Mouse (Mus musculus) cerebral cortex, adult 2 months (tissue): ENCODE results near the gene Otoa.

Experiments used
- WGBS: fragments of 180-500 bp; shearing (Covaris S2); methylation state at CpG from one replicate; pipeline ENCODE4 v1.1.7; 2018; 5-methylcytosine and 5-hydroxymethylcytosine counted together

The Otoa gene

GRCm38 (mm10) chr7:121081816-121082215 lies 366 bp downstream of the Otoa start:
- WGBS, result 88% methylated on average over 2 of the region's 2 CpGs

GRCm38 (mm10) chr7:121082949-121083513 lies 1.6 kb downstream of the Otoa start:
- 70% methylated on average over 9 of the region's 9 CpGs for WGBS

DNA sequence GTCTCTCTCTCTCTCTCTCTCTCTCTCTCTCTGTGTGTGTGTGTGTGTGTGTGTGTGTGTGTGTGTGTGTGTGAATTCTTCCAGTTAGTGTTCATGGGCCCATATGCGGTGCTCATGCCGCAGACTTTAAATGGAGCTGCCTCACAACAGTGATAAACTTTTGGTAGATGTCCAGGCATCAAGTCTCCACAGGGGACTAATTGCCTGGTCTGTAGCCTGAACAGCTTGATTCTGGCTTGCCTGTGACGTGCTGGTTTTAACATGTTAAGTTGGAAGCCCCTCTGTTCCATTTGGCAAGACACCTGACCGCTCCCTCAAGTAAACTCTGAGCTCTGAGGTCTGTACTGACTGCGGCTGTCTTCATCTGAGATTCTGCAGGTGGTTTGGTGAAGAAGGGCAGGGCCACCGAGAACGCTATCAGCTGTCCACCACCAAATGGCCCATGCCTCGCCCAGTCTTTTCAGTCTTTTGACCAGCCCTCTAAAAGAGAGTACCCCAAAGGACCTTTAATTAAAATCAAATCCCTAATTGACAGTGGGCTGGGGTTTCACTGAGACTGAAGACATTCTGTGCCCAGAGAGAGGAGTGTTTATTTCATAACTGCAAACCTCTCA lies 3.5 kb downstream of the Otoa start:
- 74% methylated on average over 8 of the region's 8 CpGs for WGBS

DNA sequence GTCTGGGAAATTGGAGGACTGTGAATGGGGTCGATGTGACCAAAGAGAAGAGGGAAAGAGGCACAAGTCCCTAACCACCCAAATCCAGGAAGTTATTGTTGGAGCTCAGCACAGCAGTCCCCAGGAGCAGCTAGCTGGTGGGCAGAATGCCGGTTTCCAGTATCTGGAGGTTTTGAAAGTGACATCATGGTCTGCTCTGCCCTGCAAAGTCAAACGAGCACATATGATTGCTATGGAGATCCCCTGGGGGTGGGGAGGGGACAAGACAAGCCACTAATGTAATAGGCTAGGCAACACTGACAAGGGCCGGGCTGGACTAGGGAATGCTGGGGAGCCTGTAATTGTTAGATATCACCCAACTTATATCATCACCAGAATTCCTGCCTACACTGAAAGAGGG lies 4.0 kb downstream of the Otoa start:
- WGBS, result 21% methylated on average over 4 of the region's 4 CpGs

DNA sequence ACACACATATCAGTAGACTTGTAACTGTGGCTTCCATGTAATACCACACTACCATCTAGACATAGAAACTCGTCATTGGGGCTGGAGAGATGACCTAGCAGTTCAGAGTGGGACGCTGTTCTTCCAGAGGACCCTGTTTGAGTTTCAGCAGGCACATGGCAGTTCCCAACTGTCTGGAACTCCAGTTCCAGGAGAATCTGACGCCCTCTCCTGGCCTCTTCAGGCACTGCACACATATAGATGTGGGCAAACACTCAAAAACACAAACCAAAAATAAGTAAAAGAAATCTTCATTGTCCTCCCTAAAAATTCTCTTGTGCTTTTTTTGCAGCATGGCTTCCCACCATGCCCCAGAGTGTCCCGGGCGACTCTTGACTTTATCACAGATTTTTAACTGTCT lies 7.3 kb downstream of the Otoa start:
- 81% methylated on average over 5 of the region's 5 CpGs for WGBS

DNA sequence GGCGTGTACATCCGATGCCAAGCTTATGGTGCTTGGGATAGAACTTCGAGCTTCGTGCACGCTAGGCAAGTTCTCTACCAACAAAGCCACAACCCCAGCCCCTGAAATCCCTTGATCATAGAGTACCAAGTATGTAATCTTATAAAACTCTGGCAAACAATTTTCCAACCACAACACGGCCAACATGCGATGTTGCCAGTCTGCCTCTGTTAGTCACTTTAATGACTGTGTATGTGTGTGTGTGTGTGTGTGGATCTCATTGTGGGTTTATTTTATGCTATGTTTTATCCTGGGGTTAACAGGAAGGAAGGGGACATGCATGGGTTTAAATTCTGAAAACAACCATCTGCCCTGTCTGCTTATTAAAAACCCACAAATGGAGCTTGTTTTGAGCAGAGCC lies 9.3 kb downstream of the Otoa start:
- 88% methylated on average over 7 of the region's 7 CpGs for WGBS

DNA sequence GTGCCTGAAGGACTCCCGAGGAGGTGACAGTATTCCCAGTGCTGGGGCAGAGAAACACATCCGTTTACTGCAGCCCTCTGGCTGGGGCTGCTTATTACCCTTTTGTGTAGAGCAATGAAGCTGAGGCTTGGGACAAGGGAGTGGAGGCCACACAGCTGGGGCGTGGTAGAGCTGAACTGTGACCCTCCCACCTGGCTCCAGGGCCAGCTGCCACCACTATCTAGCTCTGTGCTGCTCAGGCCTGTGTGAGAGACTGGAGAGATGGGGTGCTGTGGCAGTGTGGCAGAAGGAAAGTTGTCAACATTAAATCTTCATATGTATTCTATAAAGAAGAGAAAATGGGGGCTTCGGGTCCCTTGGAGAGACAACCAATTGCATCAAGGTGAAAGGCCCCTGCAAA lies 11.6 kb downstream of the Otoa start:
- 83% methylated on average over 4 of the region's 4 CpGs for whole genome bisulfite sequencing

GRCm38 (mm10) chr7:121098614-121099389 lies 17.4 kb downstream of the Otoa start:
- WGBS, result 80% methylated on average over 10 of the region's 10 CpGs

DNA sequence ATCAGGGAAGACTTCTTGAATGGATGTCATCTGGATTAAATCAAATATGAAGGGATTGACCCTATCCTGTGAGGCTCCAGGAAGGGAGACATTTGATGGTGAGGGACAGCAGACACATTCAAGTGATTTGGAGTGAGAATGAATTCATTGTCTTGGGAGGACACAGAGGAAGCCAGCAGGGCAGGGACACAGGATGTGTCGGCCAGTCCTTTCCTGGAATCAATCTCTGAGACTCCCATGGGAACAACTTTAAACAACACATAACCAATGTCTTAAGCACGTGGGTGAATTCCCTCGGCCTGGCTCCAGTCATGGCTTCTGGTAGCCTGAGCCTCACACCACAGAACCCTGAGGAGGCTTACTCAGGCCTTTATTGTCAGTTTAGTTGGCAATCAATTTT lies 26.4 kb downstream of the Otoa start:
- 80% methylated on average over 3 of the region's 3 CpGs for WGBS

DNA sequence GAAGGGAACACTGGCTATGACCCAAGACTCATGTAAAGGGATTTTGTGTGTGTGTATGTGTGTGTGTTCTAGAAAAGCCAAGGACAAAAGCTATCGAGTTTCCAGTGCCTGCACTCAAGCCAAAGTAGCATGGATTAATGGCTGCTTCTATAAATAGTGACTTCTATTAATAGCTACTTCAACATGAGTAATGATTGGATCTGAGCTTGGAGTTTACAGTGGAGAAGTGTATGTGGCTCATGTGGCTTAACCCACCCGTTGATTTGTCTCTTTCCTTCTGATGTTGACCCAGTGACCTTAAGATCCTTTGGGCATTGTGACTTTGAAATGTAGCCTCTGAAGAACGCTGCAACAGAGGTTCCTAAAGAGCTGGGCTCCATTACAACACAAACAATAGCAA lies 29.9 kb downstream of the Otoa start:
- WGBS, result 53% methylated on average over 3 of the region's 3 CpGs

DNA sequence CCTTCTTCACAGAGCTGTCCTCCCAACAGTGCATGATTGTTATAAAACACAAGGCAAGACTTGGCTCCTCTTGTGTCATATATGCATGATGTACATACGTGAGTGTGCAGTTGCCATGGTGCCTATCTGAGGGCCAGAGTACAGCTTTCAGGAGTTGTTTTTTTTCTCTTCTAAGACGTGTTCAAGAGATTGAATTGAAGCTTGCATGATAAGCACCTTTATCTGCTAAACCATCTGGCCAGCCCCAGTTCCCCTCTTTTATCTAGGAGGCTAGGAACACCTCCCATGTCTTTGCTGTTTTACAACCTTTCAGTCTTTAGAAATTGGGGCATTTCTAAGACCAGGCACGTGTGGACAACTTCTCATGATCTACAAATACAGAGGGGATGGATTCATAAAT lies 30.3 kb downstream of the Otoa start:
- 65% methylated on average over 3 of the region's 3 CpGs for WGBS

DNA sequence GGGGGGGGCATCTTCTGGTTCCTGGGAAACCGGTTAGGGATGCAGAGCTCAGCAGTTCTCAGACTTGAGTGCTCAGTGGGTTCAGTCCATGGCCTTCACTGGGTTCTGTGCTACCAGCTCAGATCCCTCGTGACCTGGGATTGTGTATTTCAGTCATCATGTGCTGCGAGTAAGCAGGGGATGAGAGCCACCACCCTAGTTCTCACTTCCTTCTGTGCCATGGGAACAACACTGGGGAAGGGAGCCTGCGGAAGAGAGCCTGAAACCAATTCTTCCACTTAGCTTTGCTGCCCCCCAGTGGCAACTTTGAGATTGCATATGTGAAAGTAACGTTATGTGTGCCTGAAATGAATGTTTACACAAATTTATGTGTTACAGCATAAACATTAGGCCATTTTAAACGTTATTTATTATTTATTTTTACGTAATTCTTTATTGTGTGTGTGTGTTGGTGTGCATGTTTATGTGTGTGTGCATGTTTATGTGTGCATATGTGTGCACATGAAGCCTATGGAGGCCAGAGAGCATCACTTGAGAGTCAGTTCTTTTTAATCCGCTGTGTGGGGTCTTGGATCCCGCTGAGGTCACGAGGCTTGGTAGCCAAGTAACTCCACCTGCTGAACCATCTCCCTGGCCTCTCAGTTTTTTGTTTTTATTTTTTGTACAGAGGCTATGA lies 38.8 kb downstream of the Otoa start:
- WGBS, result 10% methylated on average over 10 of the region's 10 CpGs

DNA sequence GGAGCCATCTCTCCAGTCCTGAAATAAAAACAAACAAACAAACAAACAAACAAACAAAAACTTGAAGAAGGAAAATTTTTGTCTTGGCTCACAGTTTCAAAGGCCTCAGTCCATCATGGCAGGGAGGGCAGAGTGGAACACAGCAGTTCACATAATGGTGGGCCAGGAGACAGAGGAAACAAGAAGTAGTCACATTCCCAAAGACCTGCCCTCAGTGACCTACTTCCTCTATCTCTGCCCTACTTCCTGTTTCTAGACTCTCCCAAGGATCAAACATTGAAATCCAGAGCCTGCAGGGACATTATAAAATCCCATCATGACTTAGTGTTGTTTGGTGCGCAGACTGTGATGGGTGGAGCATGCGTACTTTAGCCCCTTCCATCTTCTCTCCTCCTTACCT lies 49.4 kb downstream of the Otoa start:
- WGBS, result 100% methylated on average over 2 of the region's 2 CpGs

GRCm38 (mm10) chr7:121141274-121141673 lies 59.8 kb downstream of the Otoa start:
- 51% methylated on average over 5 of the region's 5 CpGs for WGBS

- 90% methylated on average over 5 of the region's 5 CpGs for WGBS
These were observed 69.2 kb downstream of the Otoa start for GRCm38 (mm10) chr7:121150662-121151061.

GRCm38 (mm10) chr7:121152186-121152585 lies 70.7 kb downstream of the Otoa start:
- 95% methylated on average over 2 of the region's 2 CpGs for WGBS

- 56% methylated on average over 1 of the region's 1 CpGs for WGBS
These were observed 84.2 kb downstream of the Otoa start for GRCm38 (mm10) chr7:121165616-121166015.

DNA sequence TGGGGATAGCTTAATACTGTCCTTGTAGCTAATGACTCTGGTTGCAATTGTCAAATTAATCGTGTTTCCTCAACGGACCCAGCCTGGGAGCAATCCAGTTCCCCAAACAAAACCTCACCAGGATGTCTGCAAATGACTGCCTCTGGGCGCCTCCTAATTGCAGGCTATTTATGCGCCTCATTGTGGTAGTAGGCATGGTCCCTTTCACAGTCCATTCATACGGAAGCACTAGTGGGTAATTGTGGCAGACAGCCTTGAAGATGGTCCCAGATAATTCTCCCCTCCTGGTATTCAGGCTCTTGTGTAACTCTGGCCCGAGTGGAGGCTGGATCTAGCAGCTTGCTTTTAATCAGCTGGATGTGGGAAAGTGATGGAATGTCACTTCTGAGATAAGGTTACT lies 90.4 kb downstream of the Otoa start:
- 44% methylated on average over 6 of the region's 6 CpGs for WGBS

DNA sequence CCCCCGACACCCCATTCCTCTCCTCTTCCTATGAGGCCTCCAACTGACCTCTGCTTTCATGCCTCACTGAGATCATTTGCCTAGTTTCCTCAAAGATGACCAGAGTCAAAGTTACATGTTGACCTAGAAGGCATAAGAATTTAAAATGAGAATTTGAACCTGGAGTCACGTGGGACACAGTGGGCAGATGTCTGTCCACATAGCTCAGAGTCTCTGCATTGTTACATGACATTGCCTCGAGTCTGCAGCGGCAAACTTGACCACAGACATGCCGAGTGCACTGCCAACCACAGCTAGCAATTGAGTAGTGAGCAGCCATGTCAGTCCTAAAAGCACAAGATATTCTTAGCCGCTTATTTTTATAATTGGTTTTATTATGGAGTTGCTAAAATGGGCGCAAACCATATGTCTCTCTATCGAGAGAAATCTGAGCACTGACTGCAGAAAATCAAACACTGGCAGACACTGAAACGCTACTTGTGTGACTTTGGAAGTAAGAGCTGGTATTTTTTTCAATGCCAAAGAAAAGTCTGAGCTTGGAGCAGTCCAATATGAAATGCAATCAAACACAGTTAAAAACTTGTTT lies 105.8 kb downstream of the Otoa start:
- WGBS, result 52% methylated on average over 9 of the region's 9 CpGs

- WGBS, result 91% methylated on average over 7 of the region's 7 CpGs
These were observed 107.5 kb downstream of the Otoa start for GRCm38 (mm10) chr7:121188976-121189375.

GRCm38 (mm10) chr7:121198933-121199332 lies 117.5 kb downstream of the Otoa start:
- WGBS, result 28% methylated on average over 8 of the region's 8 CpGs

DNA sequence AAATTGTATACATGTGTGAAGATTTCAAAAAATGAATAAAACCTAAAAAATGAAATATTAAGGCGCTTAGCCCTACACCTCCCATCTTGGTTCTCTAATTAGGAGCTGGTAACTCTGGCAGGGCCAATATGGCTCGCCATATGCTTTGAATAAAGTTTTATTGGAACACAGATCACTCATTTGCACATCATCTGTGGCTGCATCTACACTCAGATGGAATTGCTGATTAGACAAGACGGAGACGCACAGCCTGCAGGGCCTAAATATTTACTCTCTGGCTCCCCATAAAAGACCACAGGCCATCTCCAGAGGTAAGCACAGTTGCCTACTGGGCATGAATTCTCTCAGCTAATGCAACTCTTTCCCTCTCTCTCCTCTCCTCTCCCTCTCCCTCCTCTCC lies 130.4 kb downstream of the Otoa start:
- 76% methylated on average over 4 of the region's 4 CpGs for WGBS
